Mouse (Mus musculus) brain, embryonic 14.5 days (tissue): ENCODE data around the gene Kank2. TPM values are rescaled to one million over a fixed set of nuclear protein-coding genes. Genes with fewer than 3 reads are reported as not detected.

Source experiments
- DNase-seq: peaks from one replicate; pipeline ENCODE4 v3.0.0-alpha.2; 2011; ENCODE audit warnings: low read depth
- CTCF ChIP-seq: fragments of 200-500 bp; IDR thresholded peaks from 2 replicates; pipeline ENCODE4 v1.5.1; 2012; ENCODE audit warnings: inconsistent platforms, mild to moderate bottlenecking, moderate library complexity, borderline replicate concordance; ENCODE audit not compliant: insufficient read depth, insufficient read length; ENCODE audit errors: extremely low read depth
- POLR2A ChIP-seq: fragments of 200-500 bp; IDR thresholded peaks from 2 replicates; pipeline ENCODE4 v1.6.1; 2012; ENCODE audit warnings: mild to moderate bottlenecking, inconsistent platforms, borderline replicate concordance; ENCODE audit not compliant: poor library complexity, insufficient read depth, insufficient read length, severe bottlenecking; ENCODE audit errors: extremely low read depth
- polyA plus RNA-seq: library from polyadenylated mRNA; depleted of rRNA; stranded (reverse); fragments of >200 nt; gene quantifications from 2 replicates; pipeline ENCODE4 v1.2.3, GENCODE M21; 2012

The Kank2 gene
- polyA plus RNA-seq, 1 experiment: 10.8 TPM

- DNase-seq: no peak
- TF ChIP-seq POLR2A (no peak), CTCF (no peak)
Observed at GRCm38 (mm10) chr9:21741514-21741913, 57.0 kb downstream of the Kank2 start.

- DNase-seq: no peak
Observed at GRCm38 (mm10) chr9:21740427-21740826, 58.1 kb downstream of the Kank2 start.

GRCm38 (mm10) chr9:21738776-21739175, 59.8 kb downstream of the Kank2 start:
- peak; percentile 25 for DNase-seq
- no peak for TF ChIP-seq POLR2A
- TF ChIP-seq CTCF: no peak

More at GRCm38 (mm10) chr9:21740427-21740826, 58.1 kb downstream of the Kank2 start:
- TF ChIP-seq POLR2A (no peak), CTCF (no peak)

- TF ChIP-seq POLR2A (no peak), CTCF (no peak)
- DNase-seq: no peak
Observed at GRCm38 (mm10) chr9:21737188-21737587, 61.4 kb downstream of the Kank2 start.

- no peak for DNase-seq
- TF ChIP-seq CTCF (no peak), POLR2A (no peak)
Observed at GRCm38 (mm10) chr9:21736580-21736979, 62.0 kb downstream of the Kank2 start.

- no peak for TF ChIP-seq POLR2A
- TF ChIP-seq CTCF: no peak
- no peak for DNase-seq
Observed at GRCm38 (mm10) chr9:21735126-21735525, 63.4 kb downstream of the Kank2 start.

- no peak for DNase-seq
- TF ChIP-seq POLR2A: no peak
- no peak for TF ChIP-seq CTCF
Observed at GRCm38 (mm10) chr9:21733989-21734388, 64.6 kb downstream of the Kank2 start.

GRCm38 (mm10) chr9:21733446-21733845, 65.1 kb downstream of the Kank2 start:
- DNase-seq: peak; percentile 20
- TF ChIP-seq CTCF (no peak), POLR2A (no peak)

GRCm38 (mm10) chr9:21732288-21732687, 66.3 kb downstream of the Kank2 start:
- DNase-seq: no peak
- TF ChIP-seq CTCF (no peak), POLR2A (no peak)

- DNase-seq: no peak
- TF ChIP-seq CTCF (no peak), POLR2A (no peak)
Observed at GRCm38 (mm10) chr9:21729264-21729663, 69.3 kb downstream of the Kank2 start.

- no peak for DNase-seq
- TF ChIP-seq CTCF (no peak), POLR2A (no peak)
Observed at GRCm38 (mm10) chr9:21728261-21728832, 70.2 kb downstream of the Kank2 start.

GRCm38 (mm10) chr9:21726218-21726975, 72.1 kb downstream of the Kank2 start:
- TF ChIP-seq CTCF (no peak), POLR2A (no peak)
- peak; percentile 36 for DNase-seq
